In genomic region chr6:35002261-35002669, GRCm38 (mm10) we compare ENCODE assay signal across 9 mouse cellular contexts. TPM values are rescaled to one million over a fixed set of nuclear protein-coding genes. Genes with fewer than 3 reads are reported as not detected.
DNase-seq lines count a peak whose midpoint lies in the region; ATAC-seq and TF ChIP-seq lines count a peak whose summit lies in the region.
"Had no signal": no experiment of that assay in that cellular context is flagged by ENCODE, and none has a peak within 500 bp of the region (broad histone marks: within the 10 kb centered on the region; RNA-seq: fewer than 3 reads in every experiment).

No protein-coding gene starts in this region.

- no peak overlapping the region for H3K27ac ChIP-seq in lung, embryonic 16.5 days (ENCODE audit: low read length)
- no peak overlapping the region for H3K27ac ChIP-seq in thymus, adult 2 months (ENCODE audit: control insufficient read depth, insufficient read depth, low read length)
- H3K27ac ChIP-seq: liver, embryonic 15.5 days had no signal

- H3K27me3 ChIP-seq in lung, embryonic 16.5 days (ENCODE audit: control insufficient read depth, insufficient read depth, low read depth, low read length): no peaks in the 10 kb centered on the region; the same call in 1 of the 2 replicates
- no peaks in the 10 kb centered on the region for H3K27me3 ChIP-seq in thymus, adult 2 months (ENCODE audit: control insufficient read depth, insufficient read depth, low read length)

- TF ChIP-seq CTCF in thymus, adult 2 months (IDR thresholded peaks at IDR 0.05; ENCODE audit: borderline replicate concordance, control insufficient read depth, extremely low read depth, insufficient read depth, low read length, poor library complexity): no peak

- no peak overlapping the region for H3K9ac ChIP-seq in lung, embryonic 16.5 days (ENCODE audit: low read length)
- H3K9ac ChIP-seq: liver, embryonic 15.5 days had no signal

- H3K4me2 ChIP-seq in lung, embryonic 16.5 days (ENCODE audit: low read depth, low read length): peak overlapping the region; percentile 34
- H3K4me2 ChIP-seq: liver, embryonic 15.5 days had no signal

- peak; percentile 43; the same call in 1 of the 2 replicates for ATAC-seq in lung, embryonic 16.5 days (ENCODE audit: low read depth)

- H3K9me3 ChIP-seq in lung, embryonic 16.5 days (ENCODE audit: control insufficient read depth, low read length): 0 out of 2 replicates have a peak, but pooled peaks cover 3% of the 10 kb centered on the region
- H3K9me3 ChIP-seq: liver, embryonic 15.5 days had no signal

- WGBS in lung, embryonic 16.5 days: 49% methylated on average over 18 of the region's 18 CpGs
- 94% methylated on average over 18 of the region's 18 CpGs for WGBS in thymus, adult 2 months

- no peak for TF ChIP-seq POLR2A in thymus, adult 2 months (IDR thresholded peaks at IDR 0.05; ENCODE audit: control insufficient read depth, extremely low read depth, insufficient read depth, low read length, poor library complexity)

- no peak for DNase-seq in lung, postnatal 25 days (ENCODE audit: low spot score)
- peak; percentile 51 to 81 for DNase-seq in frontal cortex, adult 2 months (ENCODE audit: extremely low spot score in 1 of 2, low spot score in 1 of 2)
- peak; percentile 74 to 84 for DNase-seq in layer of hippocampus, postnatal 14 days (ENCODE audit: low spot score in 2 of 2)
- peak; percentile 77 for DNase-seq in telencephalon, adult 2 months (ENCODE audit: low read depth, low spot score)
- no peak for DNase-seq in thymus, adult 2 months
- no peak for DNase-seq in spleen, postnatal 36 days (ENCODE audit: low spot score in 2 of 2)

- no peak overlapping the region for H3K4me3 ChIP-seq in lung, embryonic 16.5 days (ENCODE audit: low read length)
- H3K4me3 ChIP-seq in thymus, adult 2 months (ENCODE audit: control insufficient read depth, insufficient read depth, low read length): no peak overlapping the region
- H3K4me3 ChIP-seq: erythroblast, embryonic 14.5 days; liver, embryonic 15.5 days had no signal

- no peaks in the 10 kb centered on the region; the same call in 1 of the 2 replicates for H3K4me1 ChIP-seq in lung, embryonic 16.5 days (replicated peaks; ENCODE audit: control insufficient read depth, insufficient read depth, low read length)
- H3K4me1 ChIP-seq in thymus, adult 2 months (replicated peaks; ENCODE audit: control insufficient read depth, insufficient read depth, low read length): no peaks in the 10 kb centered on the region
- H3K4me1 ChIP-seq: liver, embryonic 15.5 days had no signal

- H3K36me3 ChIP-seq in lung, embryonic 16.5 days (ENCODE audit: control insufficient read depth, insufficient read depth, low read length): no peaks in the 10 kb centered on the region
- no peaks in the 10 kb centered on the region for H3K36me3 ChIP-seq in thymus, adult 2 months (ENCODE audit: control insufficient read depth, insufficient read depth, low read length)
- H3K36me3 ChIP-seq: liver, embryonic 15.5 days had no signal

RNA-seq across cellular contexts. Expression of gene Slc23a4, which starts 14.1 kb away (rescaled TPM):
- 0.70 and 0.80 TPM in 2 replicates for polyA plus RNA-seq in lung, embryonic 16.5 days (2015; fragmentation: Nextera tagmentation; extraction: Ambion mirVana)
- 0.84 and 1.4 TPM in 2 replicates for polyA plus RNA-seq in frontal cortex, adult 2 months (2012; rRNA removed)
- 1 to 10 TPM in 1 of 2 experiments, under 1 TPM in 1; 0.83 to 1.2 TPM for total RNA-seq in layer of hippocampus, postnatal 14 days (2021)
- 8.1 and 11.1 TPM in 2 replicates for polyA plus RNA-seq in thymus, adult 2 months (2012; rRNA removed)
- polyA plus RNA-seq: erythroblast, embryonic 14.5 days had no signal

Comparison
In these comparisons a context has a peak if more than half of its experiments do, and no peak if none do; other contexts are left out.
1. DNase-seq: peak in frontal cortex, adult 2 months (2 of 2), layer of hippocampus, postnatal 14 days (2 of 2) and telencephalon, adult 2 months (single experiment); none in lung, postnatal 25 days (single experiment), thymus, adult 2 months (single experiment) and spleen, postnatal 36 days (0 of 2).